Mouse (Mus musculus) 3T3-L1 (cell line): ENCODE measurements at regions not wholly inside any gene's neighbourhood (a gene's known extent, or its start where the extent isn't known, plus 50 kb on each side); places are given as distances from the start of the nearest gene placed in this dataset.
A peak's percentile ranks its signal among the peaks of the same experiment; 100 is the strongest.

Experiments
- DNase-seq: peaks from one replicate; pipeline ENCODE4 v3.0.0-alpha.2; 2015; ENCODE audit warnings: low read depth, low spot score

- peak; percentile 5 for DNase-seq
Measured at GRCm38 (mm10) chr1:103057006-103057405, 1711.3 kb upstream of the Cdh20 start.

GRCm38 (mm10) chr1:103071045-103071444 lies 1697.3 kb upstream of the Cdh20 start:
- no peak for DNase-seq

GRCm38 (mm10) chr1:103076645-103077044 lies 1691.7 kb upstream of the Cdh20 start:
- DNase-seq = no peak

- no peak for DNase-seq
Measured at GRCm38 (mm10) chr1:103093908-103094648, 1674.3 kb upstream of the Cdh20 start.
